Mouse (Mus musculus) kidney, postnatal 0 days (tissue): ENCODE measurements around the gene Rgs7. TPM values are rescaled to one million over a fixed set of nuclear protein-coding genes. Genes with fewer than 3 reads are reported as not detected.
A peak's percentile ranks its signal among the peaks of the same experiment; 100 is the strongest.

ENCODE experiments used
- ATAC-seq: fragments of 200-750 bp; cut with Nextera tagmentation; replicated peaks from 2 replicates; pipeline ENCODE4 v1.8.0; 2017; ENCODE audit warnings: low read depth, moderate number of reproducible peaks, moderate TSS enrichment, moderate library complexity; ENCODE audit not compliant: low FRiP score
- DNase-seq: peaks from one replicate; pipeline ENCODE4 v3.0.0-alpha.2; 2016; ENCODE audit warnings: low spot score
- H3K27ac ChIP-seq: fragments of 300-500 bp; sonication (generic); 2 replicates; pipeline ENCODE4 v1.5.1; 2014; ENCODE audit warnings: mild to moderate bottlenecking
- H3K27me3 ChIP-seq: fragments of 300-500 bp; sonication (generic); 2 replicates; pipeline ENCODE4 v1.6.1; 2014; ENCODE audit warnings: low read length, mixed read lengths; ENCODE audit not compliant: insufficient read depth
- H3K36me3 ChIP-seq: fragments of 300-500 bp; sonication (generic); 2 replicates; pipeline ENCODE4 v1.6.1; 2014; ENCODE audit warnings: low read length, mixed read lengths; ENCODE audit not compliant: insufficient read depth
- H3K4me1 ChIP-seq: fragments of 300-500 bp; sonication (generic); replicated peaks from 2 replicates; pipeline ENCODE4 v1.6.1; 2014; ENCODE audit warnings: antibody characterized with exemption, low read length, mixed read lengths; ENCODE audit not compliant: insufficient read depth
- H3K4me2 ChIP-seq: fragments of 300-500 bp; sonication (generic); 2 replicates; pipeline ENCODE4 v1.6.1; 2014; ENCODE audit warnings: mild to moderate bottlenecking, low read length, moderate library complexity, mixed read lengths
- H3K4me3 ChIP-seq: fragments of 300-500 bp; sonication (generic); replicated peaks from 2 replicates; pipeline ENCODE4 v1.5.1; 2014; ENCODE audit warnings: low read depth, low read length
- H3K9ac ChIP-seq: fragments of 300-500 bp; sonication (generic); 2 replicates; pipeline ENCODE4 v1.6.1; 2014; ENCODE audit warnings: low read depth, low read length
- H3K9me3 ChIP-seq: fragments of 300-500 bp; sonication (generic); replicated peaks from 2 replicates; pipeline ENCODE4 v1.6.1; 2016; ENCODE audit warnings: low read length, inconsistent platforms, mixed read lengths
- CTCF ChIP-seq: IDR thresholded peaks from 2 replicates; pipeline ENCODE4 v1.5.1; 2016; ENCODE audit warnings: antibody characterized with exemption, low read depth, mild to moderate bottlenecking, moderate library complexity
- WGBS: fragments of 180-500 bp; shearing (Covaris S2); extraction: QIAGEN DNeasy Blood & Tissue Kit; methylation state at CpG from one replicate; pipeline ENCODE4 v1.1.7; 2014; 5-methylcytosine and 5-hydroxymethylcytosine counted together
- polyA plus RNA-seq: library from polyadenylated mRNA; unstranded; fragments of >200 nt; fragmentation: Nextera tagmentation; extraction: Ambion mirVana; gene quantifications from 2 replicates; pipeline ENCODE4 v1.2.1, GENCODE M21; 2015

The Rgs7 gene
- polyA plus RNA-seq, result 0.40 and 0.53 TPM in 2 replicates

DNA sequence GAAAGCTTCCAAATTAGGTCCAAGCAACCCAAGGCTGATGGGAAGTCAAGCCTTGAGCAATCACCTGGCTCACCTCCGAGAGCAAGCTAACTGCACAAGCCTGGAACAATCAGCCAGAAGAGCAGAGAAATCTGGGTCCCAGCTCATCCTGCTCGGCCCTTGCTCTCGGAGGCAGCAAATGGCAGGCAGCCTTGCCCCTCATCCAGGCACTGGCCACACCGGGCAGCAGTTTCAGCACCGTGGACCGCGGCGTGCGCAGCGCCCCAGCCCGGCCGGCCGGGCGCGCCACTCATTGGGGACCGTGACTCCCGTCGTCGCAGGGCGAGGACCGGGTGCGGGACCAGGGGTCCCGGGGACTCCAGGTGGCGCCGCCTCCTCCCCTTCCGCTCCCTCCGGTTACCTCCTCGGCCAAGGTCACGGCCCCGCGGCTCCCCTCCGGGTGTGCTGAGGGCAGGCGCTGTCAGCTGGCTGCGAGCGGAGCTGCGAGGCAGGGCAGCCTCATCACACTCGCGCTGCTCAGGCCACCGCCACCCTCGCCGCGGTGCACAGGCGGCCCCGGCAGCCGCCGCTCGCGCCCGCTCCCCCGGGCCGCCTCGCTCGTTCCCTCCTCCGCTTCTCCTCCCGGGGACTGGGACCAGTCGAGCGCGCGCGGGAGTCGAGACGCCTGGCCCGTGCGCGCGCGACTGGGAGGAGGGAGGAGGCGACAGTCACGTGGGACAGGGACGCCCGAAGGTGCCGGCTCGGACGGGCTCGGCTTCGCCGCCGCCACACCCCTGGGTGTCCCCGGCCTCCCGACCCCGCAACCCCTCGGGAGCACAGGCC, at the start of gene Rgs7:
TSS of gene Rgs7 (minus strand) at position 640 of the 822 bp plus-strand sequence.
- H3K9ac ChIP-seq, result 0 out of 2 replicates have a peak within 1 kb of the TSS, but pooled peaks have one; percentile 38
- no peaks in the 10 kb centered on the region for H3K9me3 ChIP-seq
- peak within 1 kb of the TSS; percentile 53 for H3K4me3 ChIP-seq
- H3K4me2 ChIP-seq, result peak within 1 kb of the TSS; percentile 98
- H3K4me1 ChIP-seq, result peaks cover 5% of the 10 kb centered on the region; the same call in 1 of the 2 replicates
- TF ChIP-seq CTCF, result peak; percentile 29; the same call in 1 of the 2 replicates
- under 1% methylated on average over 65 of the region's 82 CpGs for WGBS
- peak; percentile 89 for ATAC-seq
- H3K27ac ChIP-seq, result no peak within 1 kb of the TSS
- DNase-seq, result peak; percentile 61
- no peaks in the 10 kb centered on the region for H3K36me3 ChIP-seq
- H3K27me3 ChIP-seq, result peaks cover 7% of the 10 kb centered on the region; the same call in 1 of the 2 replicates

GRCm38 (mm10) chr1:175540700-175541099, 48.4 kb upstream of the Rgs7 start:
- DNase-seq (no peak), ATAC-seq (no peak)
- no peak for TF ChIP-seq CTCF
- no peak overlapping the region for H3K9ac ChIP-seq
- H3K4me1 ChIP-seq, result no peaks in the 10 kb centered on the region
- H3K4me2 ChIP-seq, result no peak overlapping the region
- no peak overlapping the region for H3K4me3 ChIP-seq
- 86% methylated on average over 5 of the region's 5 CpGs for WGBS
- no peak overlapping the region for H3K27ac ChIP-seq
- no peaks in the 10 kb centered on the region for H3K27me3 ChIP-seq
- no peaks in the 10 kb centered on the region for H3K36me3 ChIP-seq
- H3K9me3 ChIP-seq, result no peaks in the 10 kb centered on the region

GRCm38 (mm10) chr1:175537321-175537720, 45.0 kb upstream of the Rgs7 start:
- Histone ChIP-seq H3K9ac (no peak overlapping the region), H3K36me3 (no peaks in the 10 kb centered on the region), H3K27ac (no peak overlapping the region), H3K4me2 (no peak overlapping the region), H3K4me1 (no peaks in the 10 kb centered on the region), H3K27me3 (no peaks in the 10 kb centered on the region), H3K4me3 (no peak overlapping the region), H3K9me3 (no peaks in the 10 kb centered on the region)
- 68% methylated on average over 1 of the region's 1 CpGs for WGBS
- DNase-seq (no peak), ATAC-seq (no peak)
- no peak for TF ChIP-seq CTCF

- no peaks in the 10 kb centered on the region for H3K9me3 ChIP-seq
- ATAC-seq, result no peak; the same call in 1 of the 2 replicates
- no peak overlapping the region for H3K9ac ChIP-seq
- no peak overlapping the region for H3K27ac ChIP-seq
- no peak for DNase-seq
- H3K4me2 ChIP-seq, result no peak overlapping the region
- WGBS, result 9% methylated on average over 1 of the region's 1 CpGs
- no peak overlapping the region for H3K4me3 ChIP-seq
- no peaks in the 10 kb centered on the region for H3K36me3 ChIP-seq
- no peaks in the 10 kb centered on the region for H3K4me1 ChIP-seq
- H3K27me3 ChIP-seq, result no peaks in the 10 kb centered on the region
- no peak for TF ChIP-seq CTCF
These were observed 37.6 kb upstream of the Rgs7 start for GRCm38 (mm10) chr1:175529858-175530257.

- Histone ChIP-seq H3K4me2 (no peak overlapping the region), H3K9me3 (no peaks in the 10 kb centered on the region), H3K9ac (no peak overlapping the region), H3K27me3 (no peaks in the 10 kb centered on the region), H3K4me3 (no peak overlapping the region), H3K36me3 (no peaks in the 10 kb centered on the region), H3K4me1 (no peaks in the 10 kb centered on the region), H3K27ac (no peak overlapping the region)
- ATAC-seq, result no peak
- no peak for TF ChIP-seq CTCF
- WGBS, result 66% methylated on average over 3 of the region's 3 CpGs
- DNase-seq, result no peak
These were observed 32.5 kb upstream of the Rgs7 start for GRCm38 (mm10) chr1:175524626-175525294.

- no peaks in the 10 kb centered on the region for H3K4me1 ChIP-seq
- TF ChIP-seq CTCF, result no peak
- no peaks in the 10 kb centered on the region for H3K27me3 ChIP-seq
- no peak for DNase-seq
- no peak for ATAC-seq
- no peak overlapping the region for H3K27ac ChIP-seq
- no peak overlapping the region for H3K4me2 ChIP-seq
- H3K9ac ChIP-seq, result no peak overlapping the region
- no peaks in the 10 kb centered on the region for H3K36me3 ChIP-seq
- no peak overlapping the region for H3K4me3 ChIP-seq
- 79% methylated on average over 2 of the region's 2 CpGs for WGBS
- H3K9me3 ChIP-seq, result no peaks in the 10 kb centered on the region
These were observed 31.3 kb upstream of the Rgs7 start for GRCm38 (mm10) chr1:175523572-175523971.
